Mouse (Mus musculus) liver, embryonic 12.5 days (tissue): Measurements from ENCODE around the gene Nrxn1. TPM values are rescaled to one million over a fixed set of nuclear protein-coding genes. Genes with fewer than 3 reads are reported as not detected.

Source experiments
- ATAC-seq: fragments of 200-750 bp; cut with Nextera tagmentation; 2 replicates; pipeline ENCODE4 v1.8.0; 2017; ENCODE audit warnings: moderate number of reproducible peaks, mild to moderate bottlenecking, moderate library complexity
- H3K27ac ChIP-seq: fragments of 300-500 bp; sonication (generic); 2 replicates; pipeline ENCODE4 v1.5.1; 2016; ENCODE audit warnings: mild to moderate bottlenecking
- H3K27me3 ChIP-seq: fragments of 300-500 bp; sonication (generic); replicated peaks from 2 replicates; pipeline ENCODE4 v1.6.1; 2016; ENCODE audit warnings: mild to moderate bottlenecking, moderate library complexity
- H3K36me3 ChIP-seq: fragments of 300-500 bp; sonication (generic); 2 replicates; pipeline ENCODE4 v1.6.1; 2016; ENCODE audit warnings: mild to moderate bottlenecking, moderate library complexity
- H3K4me1 ChIP-seq: fragments of 300-500 bp; sonication (generic); 2 replicates; pipeline ENCODE4 v1.6.1; 2016
- H3K4me2 ChIP-seq: fragments of 300-500 bp; sonication (generic); 2 replicates; pipeline ENCODE4 v1.6.1; 2016; ENCODE audit warnings: mild to moderate bottlenecking, moderate library complexity
- H3K4me3 ChIP-seq: fragments of 300-500 bp; sonication (generic); 2 replicates; pipeline ENCODE4 v1.5.1; 2016; ENCODE audit warnings: mild to moderate bottlenecking, moderate library complexity
- H3K9ac ChIP-seq: fragments of 300-500 bp; sonication (generic); 2 replicates; pipeline ENCODE4 v1.6.1; 2016; ENCODE audit warnings: mild to moderate bottlenecking, moderate library complexity
- H3K9me3 ChIP-seq: fragments of 300-500 bp; sonication (generic); replicated peaks from 2 replicates; pipeline ENCODE4 v1.6.1; 2016; ENCODE audit warnings: mild to moderate bottlenecking, moderate library complexity
- WGBS: fragments of 180-500 bp; shearing (Covaris S2); methylation state at CpG from one replicate; pipeline ENCODE4 v1.1.7; 2016; ENCODE audit not compliant: insufficient replicate concordance; 5-methylcytosine and 5-hydroxymethylcytosine counted together
- polyA plus RNA-seq: library from polyadenylated mRNA; unstranded; fragments of >200 nt; fragmentation: Nextera tagmentation; extraction: Ambion mirVana; gene quantifications from 2 replicates; pipeline ENCODE4 v1.2.1, GENCODE M21; 2016

The Nrxn1 gene
- polyA plus RNA-seq, 1 experiment from 2014 or later, result 0.39 TPM

DNA sequence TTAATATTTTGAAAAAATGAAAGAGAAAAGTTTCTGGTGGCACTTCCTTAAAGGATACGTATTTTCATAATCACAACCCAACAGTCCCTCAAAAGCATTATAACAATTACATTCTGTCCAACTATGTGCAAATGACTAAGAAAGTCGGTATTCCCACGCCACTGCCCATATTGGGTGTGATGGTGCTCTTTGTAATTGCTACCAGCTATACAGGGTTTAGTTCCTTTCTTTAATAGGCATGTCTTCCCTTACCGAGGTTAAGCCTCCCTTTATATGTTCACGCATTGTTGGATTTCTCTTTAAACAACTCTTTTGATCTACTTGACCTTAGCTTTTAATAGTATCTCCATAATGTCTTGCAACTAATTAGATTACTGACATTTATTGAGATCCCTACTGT, 18.1 kb downstream of the Nrxn1 start:
- H3K4me2 ChIP-seq, result no peak overlapping the region
- ATAC-seq, result no peak
- WGBS, result 64% methylated on average over 5 of the region's 5 CpGs
- H3K4me1 ChIP-seq, result no peaks in the 10 kb centered on the region
- no peaks in the 10 kb centered on the region for H3K36me3 ChIP-seq
- H3K27me3 ChIP-seq, result no peaks in the 10 kb centered on the region
- H3K9me3 ChIP-seq, result no peaks in the 10 kb centered on the region
- H3K4me3 ChIP-seq, result no peak overlapping the region
- H3K27ac ChIP-seq, result no peak overlapping the region
- H3K9ac ChIP-seq, result no peak overlapping the region

DNA sequence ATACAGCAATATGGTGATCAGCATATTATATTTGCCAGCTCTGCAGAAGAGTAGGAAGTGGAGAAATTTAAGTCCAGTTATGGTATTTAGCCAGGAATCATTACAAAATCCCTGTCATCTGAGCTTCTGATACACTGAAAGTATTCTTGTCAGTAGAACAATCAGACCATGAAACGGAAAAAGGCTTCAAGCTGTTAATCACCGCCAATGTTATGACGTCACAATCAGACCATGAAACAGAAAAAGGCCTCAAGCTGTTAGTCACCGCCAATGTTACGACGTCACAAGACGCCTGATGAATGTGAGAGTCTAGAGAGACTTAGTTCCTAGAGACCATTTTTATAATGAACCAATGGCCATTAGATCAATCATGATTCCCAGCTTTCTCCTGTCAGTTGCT, 59.4 kb downstream of the Nrxn1 start:
- Histone ChIP-seq H3K4me1 (no peaks in the 10 kb centered on the region), H3K4me3 (no peak overlapping the region), H3K27me3 (no peaks in the 10 kb centered on the region), H3K9ac (no peak overlapping the region), H3K36me3 (no peaks in the 10 kb centered on the region), H3K27ac (no peak overlapping the region), H3K9me3 (no peaks in the 10 kb centered on the region), H3K4me2 (no peak overlapping the region)
- ATAC-seq, result no peak
- 80% methylated on average over 7 of the region's 7 CpGs for WGBS

DNA sequence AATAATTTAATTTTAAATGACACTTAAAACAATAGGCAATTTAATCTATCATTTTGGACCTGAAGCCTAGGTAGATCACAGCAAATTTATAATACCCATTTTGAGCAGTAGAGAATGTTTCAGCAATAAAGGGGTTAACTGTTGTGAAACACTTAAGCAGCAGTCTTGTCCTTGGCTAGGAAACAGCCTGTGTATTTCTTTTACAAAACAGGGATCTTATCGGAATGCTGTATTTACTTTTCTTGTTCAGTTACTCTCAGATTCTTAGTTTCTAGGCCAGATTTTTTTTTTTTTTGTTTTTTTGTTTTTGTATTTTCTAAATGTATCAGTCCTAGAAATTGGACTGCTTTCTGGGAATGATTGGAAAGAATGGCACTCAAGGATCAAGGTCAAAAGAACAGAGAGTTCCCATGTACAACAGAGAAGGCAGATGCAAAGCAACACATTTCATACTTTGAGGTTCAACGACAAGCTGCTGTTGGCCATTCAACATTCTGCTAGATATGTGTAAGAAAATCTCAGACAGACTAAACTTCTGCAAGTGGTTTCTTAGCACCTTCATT, 67.7 kb downstream of the Nrxn1 start:
- Histone ChIP-seq H3K4me1 (no peaks in the 10 kb centered on the region), H3K4me2 (no peak overlapping the region), H3K36me3 (no peaks in the 10 kb centered on the region), H3K27me3 (no peaks in the 10 kb centered on the region), H3K4me3 (no peak overlapping the region), H3K9me3 (no peaks in the 10 kb centered on the region), H3K27ac (no peak overlapping the region), H3K9ac (no peak overlapping the region)
- ATAC-seq, result no peak
- WGBS, result 75% methylated on average over 2 of the region's 2 CpGs

DNA sequence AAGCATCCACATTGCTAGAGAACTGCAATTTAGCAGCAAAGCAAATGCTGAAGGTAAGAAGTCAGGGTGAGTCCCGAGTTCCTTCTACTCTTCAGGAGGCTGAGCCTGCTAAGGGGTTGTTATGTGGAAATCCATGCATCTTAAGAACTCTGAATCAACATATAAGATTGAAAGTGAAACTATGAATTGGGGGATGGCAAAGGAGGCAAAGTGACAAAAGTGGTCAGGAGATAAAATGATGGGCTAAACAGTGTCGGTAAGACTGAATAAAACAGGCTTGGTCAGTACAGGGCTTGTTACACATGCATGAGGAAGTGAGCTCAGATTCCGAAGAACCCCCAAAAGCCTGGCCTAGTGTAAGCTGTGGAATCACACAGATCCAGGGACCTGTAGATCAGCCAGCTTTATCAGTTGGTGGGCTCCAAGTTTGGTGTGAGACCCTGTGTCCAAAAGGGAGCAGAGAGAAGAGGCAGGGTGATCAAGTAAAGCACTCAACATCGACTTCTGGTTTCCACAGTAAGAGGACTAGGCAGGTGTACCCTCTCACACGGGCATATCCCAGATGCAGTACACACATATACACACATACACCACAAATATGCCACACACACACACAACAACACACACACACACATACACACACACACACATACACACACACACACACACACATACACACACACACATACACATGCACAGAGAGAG, 85.3 kb downstream of the Nrxn1 start:
- Histone ChIP-seq H3K27ac (no peak overlapping the region), H3K27me3 (no peaks in the 10 kb centered on the region), H3K4me1 (no peaks in the 10 kb centered on the region), H3K36me3 (no peaks in the 10 kb centered on the region), H3K9me3 (no peaks in the 10 kb centered on the region), H3K4me2 (no peak overlapping the region), H3K9ac (no peak overlapping the region), H3K4me3 (no peak overlapping the region)
- no peak for ATAC-seq
- WGBS, result 66% methylated on average over 5 of the region's 5 CpGs

DNA sequence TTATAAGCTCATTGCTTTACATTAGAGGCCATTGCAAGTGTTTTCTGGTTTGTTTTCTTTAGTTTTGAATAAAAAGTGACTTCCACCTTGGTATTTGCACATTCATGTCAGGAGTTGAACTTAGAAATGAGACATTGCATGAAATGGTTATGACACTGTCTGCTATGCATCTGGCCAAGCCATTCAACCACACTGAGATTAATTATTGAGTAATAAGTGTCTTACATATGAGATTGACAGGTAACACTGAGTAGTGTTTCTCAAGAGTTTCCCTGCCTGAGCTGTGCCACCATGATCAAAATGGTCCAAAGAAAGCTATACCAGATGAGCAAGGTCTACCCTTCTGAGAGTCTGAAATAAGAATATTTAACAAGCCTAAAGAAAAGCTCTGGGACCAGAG, 92.5 kb downstream of the Nrxn1 start:
- H3K27me3 ChIP-seq, result no peaks in the 10 kb centered on the region
- no peaks in the 10 kb centered on the region for H3K36me3 ChIP-seq
- H3K4me3 ChIP-seq, result no peak overlapping the region
- no peak for ATAC-seq
- H3K27ac ChIP-seq, result no peak overlapping the region
- H3K9ac ChIP-seq, result no peak overlapping the region
- H3K9me3 ChIP-seq, result no peaks in the 10 kb centered on the region
- H3K4me1 ChIP-seq, result no peaks in the 10 kb centered on the region
- H3K4me2 ChIP-seq, result no peak overlapping the region

DNA sequence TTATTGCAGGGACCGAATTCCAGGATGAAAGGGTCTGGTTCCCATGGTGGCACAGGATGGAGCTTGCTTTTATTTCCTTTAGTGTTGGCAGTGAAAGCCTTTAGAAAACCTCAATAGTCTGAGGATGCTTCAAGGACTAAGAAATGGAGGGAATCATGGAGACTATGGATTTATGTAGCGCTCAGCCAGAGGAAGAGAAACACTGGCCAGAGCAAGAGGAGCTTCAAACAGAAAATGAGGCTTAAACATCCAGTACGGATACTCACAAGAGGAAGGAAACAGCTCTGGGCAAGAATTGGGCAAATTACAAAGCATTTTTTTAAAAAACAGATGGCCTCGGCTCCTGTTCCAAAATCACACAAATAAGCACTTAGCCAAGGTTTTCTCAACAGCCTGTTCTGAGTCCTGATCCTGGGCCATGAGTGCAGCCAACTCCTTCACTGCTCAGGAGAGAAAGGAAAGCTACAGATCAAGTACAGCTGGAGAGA, 93.2 kb downstream of the Nrxn1 start:
- 55% methylated on average over 4 of the region's 4 CpGs for WGBS

DNA sequence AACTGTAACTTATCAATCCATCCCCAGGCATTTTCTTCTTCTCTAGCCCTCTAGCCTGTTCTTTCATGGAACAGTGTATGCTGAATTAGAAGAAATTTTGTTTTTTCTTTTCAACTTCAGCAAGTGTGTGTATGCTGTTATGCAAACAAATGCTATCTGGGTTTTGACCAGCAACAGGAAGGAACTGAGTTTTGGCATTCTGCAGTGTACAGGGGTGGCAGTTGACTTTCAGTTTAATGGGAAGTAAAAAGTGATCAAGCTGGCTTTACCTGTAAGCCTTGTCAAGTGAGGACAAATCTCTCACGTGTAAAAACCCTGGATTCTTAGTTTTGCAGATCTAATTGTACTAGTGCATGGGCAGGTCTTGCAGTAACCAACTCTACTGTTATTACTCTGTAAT, 95.2 kb downstream of the Nrxn1 start:
- no peak for ATAC-seq
- 25% methylated on average over 1 of the region's 1 CpGs for WGBS
- Histone ChIP-seq H3K27me3 (no peaks in the 10 kb centered on the region), H3K27ac (no peak overlapping the region), H3K4me2 (no peak overlapping the region), H3K9ac (no peak overlapping the region), H3K4me3 (no peak overlapping the region), H3K36me3 (no peaks in the 10 kb centered on the region), H3K9me3 (no peaks in the 10 kb centered on the region), H3K4me1 (no peaks in the 10 kb centered on the region)

More for the DNA sequence above, 93.2 kb downstream of the Nrxn1 start:
- Histone ChIP-seq H3K4me1 (no peaks in the 10 kb centered on the region), H3K4me3 (no peak overlapping the region), H3K4me2 (no peak overlapping the region), H3K27me3 (no peaks in the 10 kb centered on the region), H3K9ac (no peak overlapping the region), H3K27ac (no peak overlapping the region), H3K9me3 (no peaks in the 10 kb centered on the region), H3K36me3 (no peaks in the 10 kb centered on the region)
- ATAC-seq, result no peak

DNA sequence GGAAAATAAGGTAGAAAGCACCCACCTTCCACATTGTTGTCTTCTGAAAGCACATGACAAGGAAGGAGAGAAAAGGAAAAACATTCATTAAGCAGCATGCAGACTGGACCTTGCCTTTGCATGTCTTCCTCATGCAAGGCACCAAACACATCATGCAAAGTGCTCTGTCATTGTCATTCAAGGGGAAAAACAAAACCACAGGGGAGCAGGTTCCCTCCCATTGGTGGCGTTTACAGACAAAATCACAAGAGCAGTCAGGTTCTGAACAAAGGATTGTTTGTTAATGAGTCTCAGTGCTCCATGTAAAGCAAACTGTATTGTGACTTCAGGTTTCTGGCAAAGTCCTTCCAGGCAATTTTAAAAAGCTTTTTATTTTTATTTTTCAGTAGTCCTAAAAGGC, 97.4 kb downstream of the Nrxn1 start:
- Histone ChIP-seq H3K9me3 (no peaks in the 10 kb centered on the region), H3K4me1 (no peaks in the 10 kb centered on the region), H3K36me3 (no peaks in the 10 kb centered on the region), H3K4me2 (no peak overlapping the region), H3K27ac (no peak overlapping the region), H3K27me3 (no peaks in the 10 kb centered on the region), H3K9ac (no peak overlapping the region), H3K4me3 (no peak overlapping the region)
- no peak for ATAC-seq
- WGBS, result 8% methylated on average over 1 of the region's 1 CpGs

DNA sequence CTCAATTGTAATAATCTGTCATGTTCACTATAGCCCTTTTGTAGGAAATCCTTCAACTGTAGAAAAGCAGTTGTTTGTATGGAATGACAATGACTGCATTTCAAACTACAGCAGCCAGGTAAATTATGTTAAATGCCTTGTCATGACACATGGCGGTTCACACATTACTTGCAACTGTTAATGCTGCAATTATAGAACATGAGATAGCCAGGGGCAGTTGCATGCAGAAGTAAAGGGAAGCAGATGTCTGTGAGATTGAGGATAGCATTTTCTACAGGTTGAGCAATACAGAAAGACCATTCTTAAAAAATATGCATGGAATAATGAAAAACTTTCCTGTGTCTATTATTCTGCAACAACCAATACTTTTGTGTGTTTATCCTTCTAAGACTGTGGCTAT, 98.6 kb downstream of the Nrxn1 start:
- WGBS, result 68% methylated on average over 1 of the region's 1 CpGs
- Histone ChIP-seq H3K4me1 (no peaks in the 10 kb centered on the region), H3K27me3 (no peaks in the 10 kb centered on the region), H3K4me2 (no peak overlapping the region), H3K9ac (no peak overlapping the region), H3K4me3 (no peak overlapping the region), H3K36me3 (no peaks in the 10 kb centered on the region), H3K27ac (no peak overlapping the region), H3K9me3 (no peaks in the 10 kb centered on the region)
- ATAC-seq, result no peak

DNA sequence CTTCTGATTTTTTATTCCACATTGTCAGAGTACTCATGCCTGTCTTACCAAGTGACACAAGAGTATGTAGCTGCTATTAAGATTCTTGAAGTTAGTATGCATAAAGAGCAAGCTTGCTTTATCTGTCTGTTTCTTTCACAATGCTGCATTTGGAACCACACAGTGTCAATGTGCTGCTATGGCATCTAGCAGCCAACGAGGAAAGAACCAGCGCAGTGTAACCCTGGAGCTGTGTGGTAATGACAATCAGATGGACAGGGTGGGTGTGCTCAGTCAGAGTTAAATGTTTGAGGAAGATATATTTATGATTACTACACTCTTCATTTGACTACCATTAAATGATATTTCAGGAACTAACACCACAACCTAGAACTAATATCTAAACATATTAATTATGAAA, 102.1 kb downstream of the Nrxn1 start:
- Histone ChIP-seq H3K9me3 (no peaks in the 10 kb centered on the region), H3K4me3 (no peak overlapping the region), H3K36me3 (no peaks in the 10 kb centered on the region), H3K27ac (no peak overlapping the region), H3K27me3 (no peaks in the 10 kb centered on the region), H3K4me1 (no peaks in the 10 kb centered on the region), H3K9ac (no peak overlapping the region), H3K4me2 (no peak overlapping the region)
- ATAC-seq, result no peak
- WGBS, result 73% methylated on average over 2 of the region's 2 CpGs

DNA sequence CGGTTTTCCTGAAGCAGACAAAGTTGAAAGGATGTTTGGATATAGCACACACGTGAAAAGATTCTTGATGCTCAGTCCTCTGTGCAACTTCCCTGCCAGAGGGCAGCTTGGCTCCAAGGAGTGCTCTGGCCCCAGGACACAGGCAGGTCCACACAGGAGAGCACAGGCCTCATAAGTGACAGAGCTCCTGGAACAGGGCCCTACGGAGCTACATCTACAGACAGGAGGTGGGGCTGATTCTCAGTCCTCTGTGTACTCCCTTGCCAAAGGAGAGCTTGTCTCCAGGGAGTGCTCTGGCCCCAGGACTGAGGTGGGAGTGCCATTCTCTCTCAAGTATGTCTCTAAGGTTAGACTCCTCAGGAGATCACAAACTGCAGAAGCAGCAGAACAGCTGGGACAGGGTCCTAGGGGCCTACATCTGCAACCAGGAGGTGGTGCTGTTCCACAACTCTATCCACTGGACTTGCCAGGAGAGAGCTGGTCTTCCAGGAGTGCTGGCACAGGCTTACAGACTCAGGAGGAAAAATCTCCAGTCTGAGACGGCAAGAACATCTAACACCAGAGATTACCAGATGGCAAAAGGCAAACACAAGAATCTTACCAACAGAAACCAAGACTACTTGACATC, 129.9 kb downstream of the Nrxn1 start:
- Histone ChIP-seq H3K4me3 (no peak overlapping the region), H3K27me3 (no peaks in the 10 kb centered on the region), H3K4me2 (no peak overlapping the region), H3K9me3 (no peaks in the 10 kb centered on the region), H3K27ac (no peak overlapping the region), H3K36me3 (no peaks in the 10 kb centered on the region), H3K9ac (no peak overlapping the region), H3K4me1 (no peaks in the 10 kb centered on the region)
- WGBS, result 47% methylated on average over 4 of the region's 4 CpGs
- ATAC-seq, result no peak

DNA sequence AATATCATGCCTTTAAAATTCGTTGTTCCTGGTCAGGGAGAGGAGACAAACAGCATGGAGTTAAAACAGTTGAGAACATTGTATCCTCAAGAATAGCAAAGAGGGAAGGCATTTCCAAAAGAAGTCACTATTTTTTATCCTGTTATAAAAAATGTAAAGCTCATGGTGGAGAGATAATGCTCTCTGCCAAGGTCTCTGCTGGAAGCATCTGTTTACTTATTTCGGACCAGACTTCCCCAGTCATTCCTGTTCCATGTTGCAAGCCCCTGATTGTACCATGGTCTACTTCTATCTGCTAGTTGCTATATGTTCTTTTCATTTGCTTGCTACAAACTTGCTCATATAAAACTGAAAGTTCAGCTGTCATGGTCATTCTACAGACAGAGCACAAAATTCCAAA, 137.7 kb downstream of the Nrxn1 start:
- 46% methylated on average over 2 of the region's 2 CpGs for WGBS
- Histone ChIP-seq H3K36me3 (no peaks in the 10 kb centered on the region), H3K9me3 (no peaks in the 10 kb centered on the region), H3K4me1 (no peaks in the 10 kb centered on the region), H3K4me2 (no peak overlapping the region), H3K9ac (no peak overlapping the region), H3K4me3 (no peak overlapping the region), H3K27ac (no peak overlapping the region), H3K27me3 (no peaks in the 10 kb centered on the region)
- ATAC-seq, result no peak
